Mouse (Mus musculus) lung, embryonic 15.5 days (tissue): Measurements from ENCODE around the gene Nadk2. TPM values are rescaled to one million over a fixed set of nuclear protein-coding genes. Genes with fewer than 3 reads are reported as not detected.
A peak's percentile ranks its signal among the peaks of the same experiment; 100 is the strongest.

Source experiments
- ATAC-seq: fragments of 200-750 bp; cut with Nextera tagmentation; 2 replicates; pipeline ENCODE4 v1.8.0; 2017; ENCODE audit warnings: moderate number of reproducible peaks, borderline replicate concordance; ENCODE audit not compliant: low FRiP score, low TSS enrichment; ENCODE audit errors: extremely low read depth
- H3K27ac ChIP-seq: fragments of 300-500 bp; sonication (generic); 2 replicates; pipeline ENCODE4 v1.5.1; 2015; ENCODE audit warnings: moderate library complexity, mild to moderate bottlenecking, inconsistent platforms
- H3K27me3 ChIP-seq: fragments of 300-500 bp; sonication (generic); 2 replicates; pipeline ENCODE4 v1.6.1; 2015; ENCODE audit warnings: inconsistent platforms
- H3K36me3 ChIP-seq: fragments of 300-500 bp; sonication (generic); 2 replicates; pipeline ENCODE4 v1.6.1; 2015; ENCODE audit warnings: inconsistent platforms
- H3K4me1 ChIP-seq: fragments of 300-500 bp; sonication (generic); 2 replicates; pipeline ENCODE4 v1.6.1; 2015; ENCODE audit warnings: inconsistent platforms
- H3K4me2 ChIP-seq: fragments of 300-500 bp; sonication (generic); 2 replicates; pipeline ENCODE4 v1.6.1; 2015; ENCODE audit warnings: inconsistent platforms, mild to moderate bottlenecking, moderate library complexity
- H3K4me3 ChIP-seq: fragments of 300-500 bp; sonication (generic); 2 replicates; pipeline ENCODE4 v1.5.1; 2015; ENCODE audit warnings: mild to moderate bottlenecking, inconsistent platforms
- H3K9ac ChIP-seq: fragments of 300-500 bp; sonication (generic); 2 replicates; pipeline ENCODE4 v1.6.1; 2015; ENCODE audit warnings: inconsistent platforms
- H3K9me3 ChIP-seq: fragments of 300-500 bp; sonication (generic); 2 replicates; pipeline ENCODE4 v1.6.1; 2016; ENCODE audit warnings: inconsistent platforms
- WGBS: fragments of 180-500 bp; shearing (Covaris S2); methylation state at CpG from one replicate; pipeline ENCODE4 v1.1.7; 2015; 5-methylcytosine and 5-hydroxymethylcytosine counted together
- polyA plus RNA-seq: library from polyadenylated mRNA; unstranded; fragments of >200 nt; fragmentation: Nextera tagmentation; extraction: Ambion mirVana; gene quantifications from 2 replicates; pipeline ENCODE4 v1.2.1, GENCODE M21; 2015

The Nadk2 gene
- polyA plus RNA-seq, 1 experiment from 2014 or later, result 33.0 TPM

GRCm38 (mm10) chr15:9074671-9075070, 3.6 kb downstream of the Nadk2 start:
- H3K36me3 ChIP-seq, result no peaks in the 10 kb centered on the region
- H3K4me3 ChIP-seq, result no peak overlapping the region
- 5% methylated on average over 4 of the region's 4 CpGs for WGBS
- no peak for ATAC-seq
- no peak overlapping the region for H3K9ac ChIP-seq
- no peaks in the 10 kb centered on the region for H3K9me3 ChIP-seq
- H3K4me2 ChIP-seq, result peak overlapping the region; percentile 77
- no peaks in the 10 kb centered on the region for H3K27me3 ChIP-seq
- no peak overlapping the region; the same call in 1 of the 2 replicates for H3K27ac ChIP-seq
- H3K4me1 ChIP-seq, result peaks cover 63% of the 10 kb centered on the region

GRCm38 (mm10) chr15:9075608-9076200, 4.6 kb downstream of the Nadk2 start:
- Histone ChIP-seq H3K27ac (0 out of 2 replicates have a peak overlapping the region, but pooled peaks have one; percentile 29), H3K9ac (no peak overlapping the region), H3K4me1 (peaks cover 63% of the 10 kb centered on the region), H3K9me3 (no peaks in the 10 kb centered on the region), H3K27me3 (no peaks in the 10 kb centered on the region), H3K4me3 (no peak overlapping the region), H3K4me2 (peak overlapping the region; percentile 77), H3K36me3 (no peaks in the 10 kb centered on the region)
- 38% methylated on average over 14 of the region's 14 CpGs for WGBS
- ATAC-seq, result no peak

- Histone ChIP-seq H3K9ac (no peak overlapping the region), H3K9me3 (no peaks in the 10 kb centered on the region), H3K27ac (peak overlapping the region; percentile 81), H3K4me3 (no peak overlapping the region), H3K27me3 (no peaks in the 10 kb centered on the region), H3K36me3 (no peaks in the 10 kb centered on the region), H3K4me2 (peak overlapping the region; percentile 25), H3K4me1 (peaks cover 53% of the 10 kb centered on the region)
- 46% methylated on average over 12 of the region's 12 CpGs for WGBS
- peak; percentile 41; the same call in 1 of the 2 replicates for ATAC-seq
Measured at GRCm38 (mm10) chr15:9078481-9079300, 7.6 kb downstream of the Nadk2 start.

GRCm38 (mm10) chr15:9079626-9080025, 8.6 kb downstream of the Nadk2 start:
- H3K36me3 ChIP-seq, result no peaks in the 10 kb centered on the region
- H3K27ac ChIP-seq, result peak overlapping the region; percentile 81
- H3K9ac ChIP-seq, result no peak overlapping the region
- H3K4me1 ChIP-seq, result peaks cover 45% of the 10 kb centered on the region
- H3K4me3 ChIP-seq, result no peak overlapping the region
- ATAC-seq, result no peak
- no peaks in the 10 kb centered on the region for H3K27me3 ChIP-seq
- 35% methylated on average over 5 of the region's 5 CpGs for WGBS
- no peaks in the 10 kb centered on the region for H3K9me3 ChIP-seq
- no peak overlapping the region; the same call in 1 of the 2 replicates for H3K4me2 ChIP-seq

- no peak overlapping the region for H3K4me3 ChIP-seq
- H3K9ac ChIP-seq, result no peak overlapping the region
- no peaks in the 10 kb centered on the region for H3K9me3 ChIP-seq
- peaks cover 40% of the 10 kb centered on the region for H3K4me1 ChIP-seq
- no peak overlapping the region for H3K4me2 ChIP-seq
- no peak for ATAC-seq
- no peaks in the 10 kb centered on the region for H3K27me3 ChIP-seq
- WGBS, result 48% methylated on average over 4 of the region's 4 CpGs
- no peaks in the 10 kb centered on the region for H3K36me3 ChIP-seq
- peak overlapping the region; percentile 59 for H3K27ac ChIP-seq
Measured at GRCm38 (mm10) chr15:9080206-9080605, 9.1 kb downstream of the Nadk2 start.

GRCm38 (mm10) chr15:9081294-9081693, 10.2 kb downstream of the Nadk2 start:
- no peak overlapping the region for H3K4me3 ChIP-seq
- peaks cover 29% of the 10 kb centered on the region for H3K4me1 ChIP-seq
- H3K9ac ChIP-seq, result no peak overlapping the region
- H3K27me3 ChIP-seq, result no peaks in the 10 kb centered on the region
- no peaks in the 10 kb centered on the region for H3K9me3 ChIP-seq
- no peaks in the 10 kb centered on the region for H3K36me3 ChIP-seq
- ATAC-seq, result no peak
- 65% methylated on average over 3 of the region's 3 CpGs for WGBS
- no peak overlapping the region for H3K27ac ChIP-seq
- H3K4me2 ChIP-seq, result no peak overlapping the region

- Histone ChIP-seq H3K9ac (no peak overlapping the region), H3K4me1 (peaks cover 24% of the 10 kb centered on the region), H3K9me3 (no peaks in the 10 kb centered on the region), H3K27me3 (no peaks in the 10 kb centered on the region), H3K36me3 (0 out of 2 replicates have a peak, but pooled peaks cover 7% of the 10 kb centered on the region), H3K27ac (no peak overlapping the region), H3K4me2 (no peak overlapping the region), H3K4me3 (no peak overlapping the region)
- ATAC-seq, result no peak
- 73% methylated on average over 9 of the region's 9 CpGs for WGBS
Measured at GRCm38 (mm10) chr15:9082753-9083152, 11.7 kb downstream of the Nadk2 start.

GRCm38 (mm10) chr15:9086813-9087212, 15.8 kb downstream of the Nadk2 start:
- Histone ChIP-seq H3K4me2 (no peak overlapping the region), H3K27ac (no peak overlapping the region), H3K36me3 (0 out of 2 replicates have a peak, but pooled peaks cover 7% of the 10 kb centered on the region), H3K4me3 (no peak overlapping the region), H3K9me3 (no peaks in the 10 kb centered on the region), H3K9ac (no peak overlapping the region), H3K27me3 (no peaks in the 10 kb centered on the region), H3K4me1 (peaks cover 6% of the 10 kb centered on the region; the same call in 1 of the 2 replicates)
- 73% methylated on average over 11 of the region's 11 CpGs for WGBS
- no peak for ATAC-seq

- H3K9me3 ChIP-seq, result no peaks in the 10 kb centered on the region
- H3K4me2 ChIP-seq, result no peak overlapping the region
- H3K27ac ChIP-seq, result no peak overlapping the region
- H3K36me3 ChIP-seq, result 0 out of 2 replicates have a peak, but pooled peaks cover 7% of the 10 kb centered on the region
- no peaks in the 10 kb centered on the region for H3K27me3 ChIP-seq
- 73% methylated on average over 5 of the region's 5 CpGs for WGBS
- H3K4me1 ChIP-seq, result peaks cover 6% of the 10 kb centered on the region; the same call in 1 of the 2 replicates
- no peak overlapping the region for H3K9ac ChIP-seq
- no peak for ATAC-seq
- H3K4me3 ChIP-seq, result no peak overlapping the region
Measured at GRCm38 (mm10) chr15:9087421-9087820, 16.4 kb downstream of the Nadk2 start.

- H3K27me3 ChIP-seq, result no peaks in the 10 kb centered on the region
- H3K4me2 ChIP-seq, result no peak overlapping the region
- 81% methylated on average over 17 of the region's 17 CpGs for WGBS
- no peaks in the 10 kb centered on the region for H3K9me3 ChIP-seq
- H3K27ac ChIP-seq, result no peak overlapping the region
- H3K9ac ChIP-seq, result no peak overlapping the region
- peaks cover 6% of the 10 kb centered on the region; the same call in 1 of the 2 replicates for H3K4me1 ChIP-seq
- 0 out of 2 replicates have a peak, but pooled peaks cover 7% of the 10 kb centered on the region for H3K36me3 ChIP-seq
- no peak overlapping the region for H3K4me3 ChIP-seq
- ATAC-seq, result no peak
Measured at GRCm38 (mm10) chr15:9087895-9088682, 17.0 kb downstream of the Nadk2 start.

- no peak for ATAC-seq
- Histone ChIP-seq H3K9ac (no peak overlapping the region), H3K4me1 (peaks cover 6% of the 10 kb centered on the region; the same call in 1 of the 2 replicates), H3K4me2 (no peak overlapping the region), H3K27me3 (no peaks in the 10 kb centered on the region), H3K4me3 (no peak overlapping the region), H3K36me3 (peaks cover 12% of the 10 kb centered on the region), H3K27ac (no peak overlapping the region), H3K9me3 (no peaks in the 10 kb centered on the region)
- 47% methylated on average over 8 of the region's 8 CpGs for WGBS
Measured at GRCm38 (mm10) chr15:9088683-9089072, 17.6 kb downstream of the Nadk2 start.
